Mouse (Mus musculus): ENCODE results near the gene E130218I03Rik.
"Not testable (repeated sequence)": the region's sequence is repeated elsewhere in the genome, so short reads cannot be mapped to it uniquely, and the experiment has no call there.

Gene E130218I03Rik

GRCm38 (mm10) chr4:134252131-134252910, 8.9 kb downstream of the E130218I03Rik start:
- DNase-seq (ENCODE audit: low spot score in 2 of 2): no peak

- DNase-seq (ENCODE audit: low spot score in 2 of 2): no peak
Observed at GRCm38 (mm10) chr4:134252911-134253721, 9.7 kb downstream of the E130218I03Rik start.

- DNase-seq (ENCODE audit: low spot score in 2 of 2): no peak
Observed at GRCm38 (mm10) chr4:134253722-134254324, 10.4 kb downstream of the E130218I03Rik start, which contains the start of gene Grrp1. Gene Grrp1, minus strand, starts transcription at chr4:134254106.

GRCm38 (mm10) chr4:134254835-134255234, 11.4 kb downstream of the E130218I03Rik start:
- no peak for DNase-seq (ENCODE audit: low spot score in 2 of 2)

- no peak for DNase-seq (ENCODE audit: low spot score in 2 of 2)
Observed at GRCm38 (mm10) chr4:134255854-134256253, 12.4 kb downstream of the E130218I03Rik start.

- DNase-seq (ENCODE audit: low spot score in 2 of 2): no peak
Observed at GRCm38 (mm10) chr4:134256407-134257197, 13.1 kb downstream of the E130218I03Rik start.

- DNase-seq (ENCODE audit: low spot score in 2 of 2): no peak
Observed at GRCm38 (mm10) chr4:134257198-134258009, 13.9 kb downstream of the E130218I03Rik start.

GRCm38 (mm10) chr4:134258354-134258753, 14.9 kb downstream of the E130218I03Rik start:
- DNase-seq (ENCODE audit: low spot score in 2 of 2): no peak

GRCm38 (mm10) chr4:134263191-134263590, 19.7 kb downstream of the E130218I03Rik start:
- DNase-seq (ENCODE audit: low spot score in 2 of 2): peak in 1 of 2 experiments; percentile 78

- DNase-seq (ENCODE audit: low spot score in 2 of 2): no peak
Observed at GRCm38 (mm10) chr4:134265860-134266585, 22.6 kb downstream of the E130218I03Rik start.

GRCm38 (mm10) chr4:134268102-134268655, 24.7 kb downstream of the E130218I03Rik start:
- no peak for DNase-seq (ENCODE audit: low spot score in 2 of 2)

- not testable (repeated sequence) for DNase-seq (ENCODE audit: low spot score in 2 of 2)
Observed at GRCm38 (mm10) chr4:134269622-134270021, 26.2 kb downstream of the E130218I03Rik start.

GRCm38 (mm10) chr4:134271979-134272378, 28.5 kb downstream of the E130218I03Rik start:
- DNase-seq (ENCODE audit: low spot score in 2 of 2): no peak

GRCm38 (mm10) chr4:134272731-134273416, 29.4 kb downstream of the E130218I03Rik start:
- no peak for DNase-seq (ENCODE audit: low spot score in 2 of 2)

GRCm38 (mm10) chr4:134273417-134274345, 30.2 kb downstream of the E130218I03Rik start:
- DNase-seq (ENCODE audit: low spot score in 2 of 2): peak; percentile 50 to 74

- peak; percentile 53 to 71 for DNase-seq (ENCODE audit: low spot score in 2 of 2)
Observed at GRCm38 (mm10) chr4:134284942-134285341, 41.5 kb downstream of the E130218I03Rik start.

- peak; percentile 32 to 60 for DNase-seq (ENCODE audit: low spot score in 2 of 2)
Observed at GRCm38 (mm10) chr4:134286226-134287167, 43.0 kb downstream of the E130218I03Rik start.

Measured in spleen, postnatal 10 days (tissue).